Mouse (Mus musculus) lung, postnatal 10 days (tissue): Measurements from ENCODE around the gene Nfe2.
"Not testable (repeated sequence)": the region's sequence is repeated elsewhere in the genome, so short reads cannot be mapped to it uniquely, and the experiment has no call there.

Experiments used
- DNase-seq: peaks from one replicate; pipeline ENCODE4 v3.0.0; 2021

Nfe2 gene

GRCm38 (mm10) chr15:103290417-103290816, 32.2 kb upstream of the Nfe2 start:
- DNase-seq: no peak

- DNase-seq: no peak
Observed at GRCm38 (mm10) chr15:103289600-103289999, 31.4 kb upstream of the Nfe2 start.

GRCm38 (mm10) chr15:103285778-103286417, 27.7 kb upstream of the Nfe2 start:
- peak; percentile 83 for DNase-seq

- DNase-seq: peak; percentile 38
Observed at GRCm38 (mm10) chr15:103284647-103285046, 26.4 kb upstream of the Nfe2 start.

GRCm38 (mm10) chr15:103284066-103284465, 25.9 kb upstream of the Nfe2 start:
- peak; percentile 68 for DNase-seq

- no peak for DNase-seq
Observed at GRCm38 (mm10) chr15:103281465-103282205, 23.4 kb upstream of the Nfe2 start.

GRCm38 (mm10) chr15:103280817-103281464, 22.7 kb upstream of the Nfe2 start:
- peak; percentile 69 for DNase-seq

GRCm38 (mm10) chr15:103279750-103280149, 21.5 kb upstream of the Nfe2 start:
- peak; percentile 44 for DNase-seq

GRCm38 (mm10) chr15:103277949-103278348, 19.7 kb upstream of the Nfe2 start:
- no peak for DNase-seq

GRCm38 (mm10) chr15:103275943-103276342, 17.7 kb upstream of the Nfe2 start:
- not testable (repeated sequence) for DNase-seq

- DNase-seq: peak; percentile 98
Observed at GRCm38 (mm10) chr15:103272419-103273279, 14.4 kb upstream of the Nfe2 start, which contains the start of gene Copz1. Gene Copz1 (plus strand): TSS chr15:103272714.

GRCm38 (mm10) chr15:103268903-103269302, 10.7 kb upstream of the Nfe2 start:
- no peak for DNase-seq

- no peak for DNase-seq
Observed at GRCm38 (mm10) chr15:103264794-103265193, 6.6 kb upstream of the Nfe2 start.

- DNase-seq: no peak
Observed at GRCm38 (mm10) chr15:103259989-103260388, 1.8 kb upstream of the Nfe2 start.

GRCm38 (mm10) chr15:103259162-103259561, 959 bp upstream of the Nfe2 start:
- DNase-seq: no peak

GRCm38 (mm10) chr15:103256210-103256986, 1.8 kb downstream of the Nfe2 start:
- DNase-seq: no peak

- peak; percentile 71 for DNase-seq
Observed at GRCm38 (mm10) chr15:103255169-103255568, 3.0 kb downstream of the Nfe2 start.

GRCm38 (mm10) chr15:103253352-103253751, 4.9 kb downstream of the Nfe2 start:
- DNase-seq: no peak

- peak; percentile 57 for DNase-seq
Observed at GRCm38 (mm10) chr15:103252660-103253059, 5.5 kb downstream of the Nfe2 start.

- DNase-seq: no peak
Observed at GRCm38 (mm10) chr15:103251595-103251994, 6.6 kb downstream of the Nfe2 start.

GRCm38 (mm10) chr15:103250195-103250740, 7.9 kb downstream of the Nfe2 start:
- peak; percentile 87 for DNase-seq

- DNase-seq: not testable (repeated sequence)
Observed at GRCm38 (mm10) chr15:103249511-103249910, 8.7 kb downstream of the Nfe2 start.
